Mouse (Mus musculus) kidney, adult 8-10 months (tissue): ENCODE measurements around the gene Slc23a3.
A peak's percentile ranks its signal among the peaks of the same experiment; 100 is the strongest.

Source experiments
- DNase-seq, 2 experiments: peaks; one replicate each; pipeline ENCODE4 v3.0.0; 2022

The Slc23a3 gene

DNA sequence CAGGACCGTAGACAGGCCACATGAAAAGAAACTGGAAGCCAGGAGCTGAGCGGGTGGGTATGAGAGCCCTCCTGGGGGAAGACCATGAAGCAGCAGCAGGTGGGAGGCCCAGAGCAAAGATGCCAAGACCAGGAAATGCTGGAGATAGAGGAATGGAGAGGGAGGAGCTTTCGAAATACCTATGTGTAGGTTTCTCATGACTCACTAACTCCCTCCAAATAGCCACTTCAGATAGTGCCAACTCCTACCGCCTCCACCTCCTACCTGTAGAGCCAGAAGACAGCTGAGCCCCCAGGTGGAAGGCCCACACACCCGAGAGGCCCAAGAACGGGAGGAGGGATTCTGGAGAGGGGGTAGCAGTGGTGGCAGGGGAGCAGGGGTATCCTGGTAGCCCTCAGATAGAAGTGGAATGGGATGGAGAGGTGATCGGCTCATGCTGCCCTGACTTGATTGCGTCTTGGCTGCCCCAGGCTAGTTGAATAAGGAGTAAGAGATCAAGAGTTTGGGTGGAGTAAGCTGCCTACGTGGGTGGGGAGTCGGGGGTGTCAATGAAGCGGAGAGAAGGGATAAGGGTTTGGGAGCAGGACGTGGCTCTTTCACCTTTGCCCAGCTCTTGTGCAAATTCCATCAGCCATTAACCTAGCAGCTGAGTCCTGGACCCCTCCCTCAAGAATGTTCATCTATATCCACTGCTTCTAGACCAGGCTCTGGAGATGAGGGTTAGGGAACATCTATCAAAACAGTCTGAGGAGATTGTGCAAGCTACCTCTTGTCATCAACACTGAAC is at the start of gene Slc23a3:
Slc23a3 (minus strand) TSS at position 470 of the 787 bp plus-strand sequence.
- peak; percentile 72 to 81 for DNase-seq

DNA sequence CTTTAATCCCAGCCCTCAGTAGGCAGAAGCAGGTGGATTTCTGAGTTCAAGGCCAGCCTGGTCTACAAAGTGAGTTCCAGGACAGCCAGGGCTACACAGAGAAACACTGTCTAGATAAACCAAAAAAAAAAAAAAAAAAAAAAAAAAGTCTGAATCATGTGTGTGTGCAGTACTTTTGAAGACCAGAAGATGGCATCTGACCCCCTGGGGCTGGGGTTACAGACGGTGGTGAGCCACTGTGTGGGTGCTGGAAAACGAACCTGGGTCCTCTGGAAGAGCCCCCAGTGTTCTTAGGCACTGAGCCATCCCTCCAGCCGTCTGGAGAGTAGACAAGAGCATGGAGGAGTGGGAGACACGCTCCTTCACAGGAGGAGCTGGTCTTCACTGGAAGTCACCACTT is 48.5 kb upstream of the Slc23a3 start:
- DNase-seq: no peak

DNA sequence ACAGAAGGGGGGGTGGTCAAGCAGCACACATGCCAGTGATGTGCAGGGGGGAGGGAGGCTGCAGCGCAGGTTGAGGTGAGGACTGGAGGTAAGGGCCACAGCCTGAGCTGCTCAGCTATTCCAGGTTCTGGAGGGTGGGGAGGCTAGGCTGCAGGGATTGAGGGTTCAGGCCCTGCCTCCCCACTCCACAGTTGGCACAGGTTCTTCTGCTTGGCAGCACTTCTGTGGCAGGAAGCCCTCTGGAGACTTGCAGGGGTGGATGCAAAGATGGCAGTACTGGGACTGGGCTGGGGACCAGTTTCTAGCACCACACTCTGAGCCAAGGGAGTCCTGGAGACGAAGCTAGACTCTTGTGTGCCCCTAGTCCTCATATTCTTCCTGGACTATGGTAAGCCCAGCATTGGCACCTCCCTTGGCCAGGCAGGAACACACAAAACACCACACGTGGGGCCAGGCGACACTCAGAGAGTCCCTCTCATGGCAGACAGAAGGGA is 47.7 kb upstream of the Slc23a3 start:
- no peak for DNase-seq

DNA sequence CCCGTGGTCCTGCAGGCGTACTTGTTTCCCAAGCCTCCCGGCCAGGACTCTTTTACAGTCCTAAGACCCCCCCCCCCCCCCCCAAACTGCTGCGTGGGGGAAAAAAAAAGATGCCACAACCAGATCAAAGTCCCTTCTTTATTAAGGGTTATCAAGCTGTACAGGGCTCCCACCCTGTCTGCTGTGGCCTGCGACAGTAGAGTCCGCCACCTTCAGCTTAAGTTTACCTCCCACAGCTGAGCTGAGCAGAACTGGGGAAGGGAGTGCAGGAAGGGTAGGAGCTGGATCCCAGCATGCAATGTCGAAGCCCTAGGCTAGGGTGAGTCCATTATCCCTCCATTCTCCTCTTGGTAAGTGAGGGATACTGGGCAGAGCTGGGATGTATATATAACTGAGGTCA is 47.1 kb upstream of the Slc23a3 start:
- no peak for DNase-seq

DNA sequence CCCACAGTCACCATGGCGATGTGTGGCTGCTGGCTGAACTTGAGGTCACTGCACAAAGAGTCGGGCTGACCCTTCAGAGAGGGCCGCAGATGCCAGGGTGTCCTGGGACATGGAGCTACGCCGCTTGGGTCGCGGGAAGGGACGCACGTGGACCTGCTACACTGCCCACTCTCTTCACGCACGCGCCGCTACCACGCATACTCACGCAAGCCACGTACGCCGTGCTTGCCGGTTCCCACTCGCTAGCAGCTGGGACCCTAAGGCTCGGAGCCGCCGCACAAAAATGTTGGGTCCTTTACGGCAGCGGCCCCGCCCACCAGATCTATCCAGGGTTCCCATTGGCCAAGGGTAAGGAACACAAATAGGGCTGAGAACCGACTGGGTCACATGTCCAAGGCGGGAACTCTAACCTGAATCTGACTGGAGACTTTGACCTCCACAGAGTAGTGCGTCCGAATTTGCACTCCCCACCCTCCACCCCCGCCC is 46.5 kb upstream of the Slc23a3 start, which contains the start of gene Abcb6:
Abcb6 (minus strand) TSS at position 288 of the 486 bp plus-strand sequence.
- DNase-seq: peak; percentile 92 to 94

DNA sequence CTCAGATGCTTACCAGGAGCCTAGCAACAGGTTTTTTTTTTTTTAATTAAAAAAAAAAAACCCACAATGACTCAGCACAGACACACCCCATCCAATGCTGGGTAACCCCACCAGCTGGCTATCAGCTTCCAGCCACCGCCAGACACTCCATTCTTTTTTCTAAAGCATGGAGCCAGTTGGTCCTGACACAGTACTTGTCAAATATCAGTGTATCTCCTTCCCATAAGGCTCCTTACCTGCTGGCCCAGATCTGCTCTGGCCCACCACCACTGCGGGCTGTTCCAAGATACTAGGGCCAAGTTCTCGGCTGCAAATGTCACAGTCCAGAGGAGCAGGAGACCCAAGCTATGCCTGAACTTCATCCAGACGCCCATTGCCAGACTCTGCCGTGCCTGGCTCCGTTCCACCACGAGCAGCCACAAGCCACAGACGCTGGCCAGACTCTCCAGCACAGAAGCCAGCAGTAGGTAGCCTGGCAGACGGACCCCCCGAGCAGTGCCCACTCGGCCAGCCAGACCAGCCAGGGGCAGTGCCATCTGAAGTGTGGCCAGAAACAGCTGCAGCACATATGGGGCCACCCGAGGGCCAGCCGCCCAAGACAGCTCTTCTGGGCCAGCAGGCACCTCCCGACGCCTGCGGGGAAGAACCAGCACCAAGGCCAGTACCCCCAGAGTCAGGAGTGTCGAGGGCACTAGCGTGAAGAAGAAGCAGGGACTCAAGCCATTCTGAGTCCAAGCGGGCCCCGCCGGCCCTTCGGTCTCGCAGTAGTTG is 45.8 kb upstream of the Slc23a3 start:
- DNase-seq: peak; percentile 58 to 63

DNA sequence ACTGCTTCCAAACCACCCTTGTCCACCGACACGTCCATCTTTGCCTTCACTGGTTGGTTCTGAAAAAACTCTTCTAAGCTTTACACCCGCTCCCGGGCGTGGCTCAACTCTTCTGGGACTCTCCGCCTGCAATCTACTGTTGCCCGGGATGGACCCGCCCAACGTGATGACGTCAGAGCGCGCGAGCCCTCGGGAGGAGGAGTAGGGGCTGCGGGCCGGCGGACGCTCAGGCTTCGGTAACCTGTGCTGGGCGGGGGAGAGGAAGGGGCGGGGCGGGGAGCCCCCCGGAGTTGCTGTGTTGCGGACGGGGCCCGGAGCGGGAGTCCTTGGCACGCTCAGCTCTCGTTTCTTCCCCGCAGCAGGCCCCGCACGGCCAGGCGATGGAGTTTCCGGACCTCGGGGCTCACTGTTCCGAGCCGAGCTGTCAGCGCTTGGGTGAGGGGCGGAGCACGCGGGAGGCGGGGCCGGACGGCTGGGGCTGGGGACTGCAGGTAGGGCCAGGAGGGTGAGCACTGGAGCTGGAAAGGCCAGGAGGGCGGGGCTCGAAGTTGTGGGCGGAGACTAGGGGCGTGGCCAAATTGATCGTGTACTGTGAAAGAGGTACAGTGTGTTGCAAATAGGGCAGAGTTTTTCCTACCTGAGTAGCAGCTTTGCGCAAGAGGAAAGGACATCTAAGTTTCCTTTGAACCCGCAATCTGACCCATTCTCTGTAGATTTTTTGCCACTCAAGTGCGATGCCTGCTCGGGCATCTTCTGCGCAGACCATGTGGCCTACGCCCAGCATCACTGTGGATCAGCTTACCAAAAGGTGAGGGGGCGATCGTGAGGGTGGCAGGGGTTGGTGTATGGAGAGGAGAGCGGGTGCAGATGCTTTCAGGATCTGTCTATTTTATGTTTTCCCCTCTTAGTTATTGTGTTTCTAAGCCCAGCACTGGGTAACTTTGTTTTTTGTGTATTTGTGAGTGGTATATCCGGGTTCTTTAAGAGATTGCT is 35.1 kb upstream of the Slc23a3 start, which contains the start of gene Zfand2b:
Zfand2b (plus strand) TSS at position 175 of the 993 bp plus-strand sequence.
- DNase-seq: peak; percentile 98 to 99

DNA sequence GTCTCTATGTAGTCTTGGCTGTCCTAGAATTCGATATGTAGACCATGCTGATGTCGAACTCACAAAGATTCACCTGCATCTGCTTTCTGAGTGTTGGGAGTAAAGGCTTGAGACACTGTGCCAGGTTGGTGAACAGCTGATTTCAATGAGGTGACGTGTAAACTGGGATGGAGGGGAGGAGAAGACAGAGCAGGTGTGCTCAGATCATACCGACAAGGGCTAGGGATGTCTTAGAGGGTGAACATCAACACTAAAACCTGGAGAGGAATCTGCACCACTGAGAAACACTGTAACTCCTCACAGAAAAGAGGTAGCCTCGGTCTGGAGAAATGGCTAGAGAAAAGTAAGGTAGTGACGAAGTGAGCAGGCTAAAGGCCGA is 34.4 kb upstream of the Slc23a3 start:
- DNase-seq: no peak

DNA sequence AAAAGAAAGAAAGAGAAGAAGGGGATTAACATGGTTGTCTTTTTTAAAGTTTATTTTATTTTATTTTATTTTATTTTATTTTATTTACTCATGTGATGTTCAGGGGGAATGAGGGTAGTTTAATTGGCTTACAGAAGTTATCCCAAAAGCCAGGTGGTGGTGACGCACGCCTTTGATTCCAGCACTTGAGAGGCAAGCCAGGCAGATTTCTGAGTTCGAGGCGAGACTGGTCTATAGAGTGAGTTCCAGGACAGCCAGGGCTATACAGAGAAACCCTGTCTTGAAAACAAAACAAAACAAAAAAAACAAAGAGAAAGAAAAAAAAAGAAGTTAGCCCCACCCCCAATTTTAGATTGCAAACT is 26.5 kb upstream of the Slc23a3 start:
- no peak for DNase-seq

DNA sequence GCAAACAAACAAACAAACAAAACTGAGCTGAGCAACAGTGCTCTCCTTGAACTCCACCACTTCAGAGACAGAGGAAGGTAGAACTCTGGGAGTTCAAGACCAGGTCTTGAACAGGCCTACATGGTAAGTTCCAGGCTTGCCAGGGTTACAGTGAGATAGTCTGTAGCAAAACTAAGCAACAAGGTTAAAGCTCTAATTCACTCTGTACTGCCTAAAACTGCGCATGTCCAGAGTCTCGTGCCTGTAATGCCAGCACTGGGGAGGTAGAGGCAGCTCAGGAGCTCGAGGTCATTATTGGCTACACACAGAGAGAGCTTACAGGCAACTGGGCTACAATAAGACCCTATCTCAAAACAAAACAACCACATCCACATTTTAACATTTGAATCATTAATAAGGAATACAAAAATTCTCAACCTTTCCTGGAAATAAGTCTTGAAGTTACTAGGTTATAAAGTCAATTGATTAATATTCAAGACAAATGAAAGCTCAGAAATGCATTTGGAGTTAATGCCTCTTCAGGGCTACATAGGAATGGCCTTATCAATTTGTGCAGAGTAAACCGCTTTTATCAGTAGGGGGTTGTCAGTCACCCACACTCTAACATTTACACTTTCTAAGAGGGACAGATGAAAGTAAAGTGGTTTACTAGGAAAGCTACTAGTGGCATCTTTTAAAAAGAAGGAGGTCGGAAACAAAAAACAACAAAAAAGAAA is 26.0 kb upstream of the Slc23a3 start:
- no peak for DNase-seq

DNA sequence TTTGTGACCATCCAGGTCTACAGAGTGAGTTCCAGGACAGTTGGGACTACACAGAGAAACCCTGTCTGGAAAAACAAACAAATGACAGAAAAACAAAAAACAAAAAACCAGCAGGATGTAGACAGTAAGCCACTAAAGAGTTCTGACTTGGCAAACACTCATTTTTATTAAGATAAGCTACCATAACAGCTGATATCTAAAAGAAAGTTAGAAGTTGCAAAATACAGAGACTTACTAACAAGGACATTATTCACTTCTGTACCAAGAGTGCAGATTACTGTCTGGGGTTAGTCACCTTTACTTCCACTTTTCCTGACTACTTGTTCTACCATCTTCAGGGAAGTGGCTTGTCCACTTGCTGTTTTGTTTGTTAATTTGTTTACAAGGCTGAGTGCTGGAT is 25.3 kb upstream of the Slc23a3 start:
- DNase-seq: no peak

DNA sequence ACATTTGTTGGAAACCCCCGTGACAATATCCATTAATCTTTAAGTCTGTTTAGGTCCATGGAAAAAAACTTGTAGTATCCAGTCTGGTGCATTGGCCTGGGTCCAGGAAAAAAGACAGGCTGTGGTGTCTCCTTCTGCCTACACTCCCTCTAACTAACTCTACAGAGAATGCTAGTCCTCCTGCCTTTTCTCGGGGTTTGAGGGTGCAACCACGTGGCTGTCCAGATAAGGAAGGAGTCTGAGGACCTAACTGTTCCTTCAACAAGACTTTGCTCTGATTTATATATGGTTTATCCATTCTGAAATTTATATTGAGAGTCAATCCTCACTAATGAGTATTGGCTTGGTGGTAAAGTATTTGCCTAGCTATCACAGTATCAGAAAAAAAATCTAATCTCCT is 22.1 kb upstream of the Slc23a3 start:
- DNase-seq: no peak

DNA sequence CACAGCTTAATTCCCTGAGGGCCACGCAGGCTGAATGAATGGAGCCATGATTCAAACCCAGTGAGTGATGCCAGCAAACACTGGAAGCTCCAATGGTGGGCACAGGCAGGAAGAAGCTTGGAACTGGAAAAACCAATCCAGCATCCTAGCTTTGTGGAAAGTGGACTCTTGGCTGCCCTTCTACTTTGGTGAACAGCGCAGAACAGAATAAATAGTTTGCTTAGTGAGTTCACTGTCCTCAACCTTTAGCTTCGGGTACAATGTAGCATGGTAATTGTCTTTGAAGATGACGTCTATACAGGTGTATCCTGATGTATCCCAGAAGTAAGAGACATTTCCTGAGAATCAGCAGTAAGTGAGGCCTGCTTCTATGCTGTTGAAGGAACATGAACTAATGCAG is 15.0 kb upstream of the Slc23a3 start:
- no peak for DNase-seq

DNA sequence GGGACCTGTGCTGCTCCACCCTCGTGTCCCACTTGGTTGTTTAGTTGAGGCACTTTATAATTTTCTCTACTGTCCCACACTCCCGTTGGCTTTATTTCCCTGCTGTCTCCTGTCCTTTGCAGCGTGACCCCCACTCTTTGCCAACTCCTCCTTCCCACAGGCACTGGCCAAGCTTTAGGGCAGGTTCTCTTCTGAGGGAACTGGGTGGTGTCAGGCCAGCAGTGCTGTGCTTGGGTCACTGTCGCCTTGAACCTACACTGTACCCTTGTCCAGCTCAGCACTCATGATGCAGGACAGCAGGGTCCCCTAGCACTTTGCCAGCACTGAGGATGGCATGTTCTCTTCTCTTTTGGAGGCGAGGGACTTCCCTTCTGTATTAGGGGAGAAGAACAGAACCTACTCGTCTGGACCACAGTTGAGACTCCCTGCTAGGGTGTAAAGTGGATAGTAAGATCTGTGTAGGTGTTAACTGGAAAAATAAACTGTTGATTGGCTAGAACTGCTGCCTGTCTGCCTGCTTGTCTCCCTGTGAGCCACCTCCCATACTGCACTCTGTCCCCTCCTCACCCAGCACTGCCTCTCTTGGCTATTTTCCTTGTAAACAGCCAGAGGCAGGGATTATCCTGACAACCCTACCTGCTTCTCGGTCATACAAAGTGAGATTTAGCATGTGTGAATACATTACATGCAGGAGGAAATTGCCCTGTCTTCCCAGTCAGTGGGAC is 13.9 kb upstream of the Slc23a3 start:
- DNase-seq: peak; percentile 49 to 70

DNA sequence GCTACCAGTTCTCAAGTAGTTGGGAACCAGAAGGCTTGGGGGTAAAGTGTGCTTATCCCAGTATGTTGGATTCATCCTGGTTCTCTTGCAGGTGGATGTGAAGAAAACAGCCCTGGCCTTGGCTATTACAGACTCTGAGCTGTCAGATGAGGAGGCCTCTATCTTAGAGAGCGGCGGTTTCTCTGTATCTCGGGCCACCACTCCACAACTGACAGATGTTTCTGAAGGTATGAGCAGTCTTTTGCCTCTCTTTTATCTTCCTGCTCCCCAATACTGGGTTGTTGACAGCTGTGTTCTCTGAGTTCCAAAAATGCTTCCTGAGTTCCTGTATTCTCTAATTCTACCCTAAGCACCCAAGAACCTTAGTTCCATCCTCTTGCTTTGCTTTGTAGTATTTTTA is 11.9 kb upstream of the Slc23a3 start:
- no peak for DNase-seq

DNA sequence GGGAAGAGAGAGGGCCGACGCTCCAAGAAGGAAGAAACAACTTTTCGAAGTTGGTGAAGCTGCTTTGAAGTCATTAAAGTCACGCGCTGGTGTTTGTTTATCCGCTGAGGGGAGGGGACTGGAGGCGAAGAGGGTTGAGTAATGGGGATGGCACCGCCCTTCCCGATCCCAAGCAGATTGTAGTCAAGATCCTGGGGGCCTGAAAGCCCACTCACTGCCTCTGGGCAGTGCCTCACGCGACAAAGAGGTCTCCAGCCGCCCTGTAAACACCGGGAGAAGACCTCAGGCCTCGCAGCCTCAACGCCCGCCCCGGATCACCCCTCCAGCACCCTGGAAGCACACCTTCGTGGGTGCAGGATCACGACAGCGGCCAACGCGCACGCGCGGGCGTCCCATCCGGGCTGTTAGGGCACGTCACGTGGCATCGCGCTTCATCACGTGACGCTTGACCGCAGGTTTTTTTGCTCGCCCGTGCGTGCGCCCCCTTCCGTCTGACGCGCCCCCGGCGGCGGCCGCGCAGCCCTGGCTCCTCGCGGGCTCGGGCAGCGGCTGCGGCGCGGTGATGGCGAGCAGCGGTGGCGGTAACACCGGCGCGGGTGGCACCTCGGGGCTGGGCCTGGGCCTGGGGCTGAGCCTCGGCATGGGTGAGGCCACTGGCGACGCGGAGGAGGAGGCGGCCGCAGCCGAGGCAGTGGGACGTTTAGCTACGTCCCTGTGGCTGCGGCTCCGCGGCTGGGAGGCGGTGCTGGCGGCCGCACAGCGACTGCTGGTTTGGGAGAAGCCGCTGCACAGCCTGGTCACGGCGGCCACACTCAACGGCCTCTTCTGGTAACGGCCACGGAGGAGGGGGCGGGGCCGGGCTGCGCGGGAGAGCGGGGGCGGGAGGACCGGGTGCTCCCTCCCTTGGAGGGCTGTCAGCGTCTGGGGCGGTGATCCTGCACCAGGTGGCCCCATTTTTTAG is 8.9 kb upstream of the Slc23a3 start, which contains the start of the genes Cnppd1 and Retreg2:
Cnppd1 (minus strand) TSS at position 411 of the 961 bp plus-strand sequence.
Retreg2 (plus strand) TSS at position 478 of the 961 bp plus-strand sequence.
- DNase-seq: peak; percentile 96

DNA sequence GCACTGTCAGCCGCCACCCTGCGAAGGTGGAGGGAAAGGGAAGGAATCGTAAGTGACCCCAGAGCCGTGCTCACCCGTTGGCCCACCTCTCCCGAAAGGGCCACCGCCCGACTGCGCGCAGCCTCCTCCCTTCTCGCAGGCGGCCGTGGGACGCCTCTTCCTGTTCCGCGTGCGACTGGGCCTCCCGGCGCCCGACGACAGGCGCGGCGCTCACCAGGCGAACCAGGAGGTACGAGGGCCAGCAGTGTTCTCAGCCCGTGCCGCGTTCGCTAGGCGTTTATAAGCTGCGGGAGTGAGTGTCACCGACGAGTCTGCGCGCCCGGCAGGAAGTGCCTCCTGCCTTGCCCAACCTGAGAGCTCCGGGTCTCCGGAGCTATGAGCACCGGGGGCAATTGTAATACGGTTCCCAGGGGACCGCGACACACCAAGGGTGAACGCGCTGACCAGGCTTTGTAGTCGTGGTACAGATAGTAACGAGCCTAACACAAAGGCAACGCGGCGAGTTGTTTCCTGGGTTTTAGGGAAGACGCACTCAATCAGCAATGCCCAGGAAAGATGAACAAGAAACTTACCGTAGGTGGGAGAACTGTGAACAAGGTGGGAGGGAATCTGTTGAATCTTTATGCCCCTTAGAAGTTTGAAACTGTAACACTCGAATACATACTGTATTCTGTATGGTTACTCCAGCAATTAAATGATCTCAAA is 7.9 kb upstream of the Slc23a3 start:
- DNase-seq: peak; percentile 57 to 64

DNA sequence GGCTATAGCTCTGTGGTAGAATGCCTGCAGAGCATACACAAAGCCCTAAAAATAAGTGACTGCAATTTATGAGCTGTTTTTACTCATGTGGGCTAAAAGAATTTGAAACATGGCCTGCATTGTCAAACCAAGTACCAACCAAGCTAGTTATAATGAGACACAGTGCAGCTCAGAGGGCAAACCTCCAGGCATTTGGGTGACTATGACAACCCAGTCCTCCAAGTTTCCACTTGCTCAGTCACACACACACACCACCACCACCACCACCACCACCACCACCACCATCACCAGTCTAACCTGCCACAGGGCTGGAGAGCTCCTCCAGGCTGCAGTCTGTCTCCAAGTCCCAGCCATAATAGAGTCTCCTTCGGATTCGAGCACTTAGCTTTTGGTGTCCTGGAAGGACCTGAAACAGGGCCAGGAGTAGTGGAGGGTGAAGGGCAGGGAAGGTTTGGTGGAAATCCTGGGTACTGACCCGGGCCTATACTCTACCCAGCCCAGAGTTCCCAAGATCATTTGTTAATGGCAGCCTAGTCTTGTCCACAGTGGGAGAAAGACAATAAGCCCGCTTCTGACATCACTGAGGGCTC is 7.0 kb upstream of the Slc23a3 start:
- peak; percentile 38 to 50 for DNase-seq

DNA sequence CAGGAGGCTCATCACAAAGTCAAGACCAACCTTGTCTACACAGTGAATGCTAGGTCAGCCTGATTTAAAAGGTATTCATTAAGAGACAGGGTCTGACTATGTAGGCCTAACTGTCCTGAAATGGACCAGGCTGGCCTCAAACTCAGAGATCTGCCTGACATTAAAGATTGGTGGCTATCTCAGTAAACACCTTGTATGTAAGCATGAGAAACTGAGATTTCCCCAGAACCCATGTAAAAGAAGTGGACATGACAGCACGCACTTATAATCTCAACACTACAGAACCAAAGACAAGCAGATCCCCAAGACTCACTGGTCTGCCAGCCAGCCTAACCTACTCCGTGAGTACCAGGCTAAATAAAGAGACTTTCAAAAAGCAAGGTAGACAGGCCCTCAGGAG is 4.8 kb upstream of the Slc23a3 start:
- DNase-seq: no peak
